Mouse (Mus musculus) embryonic facial prominence, embryonic 11.5 days (tissue): Measurements from ENCODE around the gene Shpk. TPM values are rescaled to one million over a fixed set of nuclear protein-coding genes. Genes with fewer than 3 reads are reported as not detected.

Experiments used
- ATAC-seq: fragments of 200-750 bp; cut with Nextera tagmentation; replicated peaks from 2 replicates; pipeline ENCODE4 v1.8.0; 2017; ENCODE audit warnings: low read depth; ENCODE audit not compliant: insufficient number of reproducible peaks, low FRiP score, low TSS enrichment
- DNase-seq: peaks from one replicate; pipeline ENCODE4 v3.0.0-alpha.2; 2015; ENCODE audit warnings: low spot score
- H3K27ac ChIP-seq: fragments of 300-500 bp; sonication (generic); replicated peaks from 2 replicates; pipeline ENCODE4 v1.5.1; 2014; ENCODE audit warnings: mild to moderate bottlenecking, low read depth, low read length, control low read depth
- H3K27me3 ChIP-seq: fragments of 300-500 bp; sonication (generic); 2 replicates; pipeline ENCODE4 v1.6.1; 2014; ENCODE audit warnings: mild to moderate bottlenecking, low read length, moderate library complexity, mixed read lengths; ENCODE audit not compliant: control insufficient read depth, insufficient read depth
- H3K36me3 ChIP-seq: fragments of 300-500 bp; sonication (generic); replicated peaks from 2 replicates; pipeline ENCODE4 v1.6.1; 2014; ENCODE audit warnings: low read depth, mild to moderate bottlenecking, low read length, moderate library complexity, mixed read lengths; ENCODE audit not compliant: control insufficient read depth, insufficient read depth
- H3K4me1 ChIP-seq: fragments of 300-500 bp; sonication (generic); 2 replicates; pipeline ENCODE4 v1.6.1; 2014; ENCODE audit warnings: low read length, mixed read lengths; ENCODE audit not compliant: control insufficient read depth, insufficient read depth
- H3K4me2 ChIP-seq: fragments of 300-500 bp; sonication (generic); 2 replicates; pipeline ENCODE4 v1.6.1; 2014; ENCODE audit warnings: low read depth, mild to moderate bottlenecking, control low read depth, low read length, moderate library complexity
- H3K4me3 ChIP-seq: fragments of 300-500 bp; sonication (generic); 2 replicates; pipeline ENCODE4 v1.5.1; 2014; ENCODE audit warnings: low read depth, low read length, control low read depth
- H3K9ac ChIP-seq: fragments of 300-500 bp; sonication (generic); replicated peaks from 2 replicates; pipeline ENCODE4 v1.6.1; 2014; ENCODE audit warnings: mild to moderate bottlenecking, control low read depth, low read length
- H3K9me3 ChIP-seq: fragments of 300-500 bp; sonication (generic); replicated peaks from 2 replicates; pipeline ENCODE4 v1.6.1; 2016; ENCODE audit warnings: mild to moderate bottlenecking, low read length, inconsistent platforms, mixed read lengths; ENCODE audit not compliant: control insufficient read depth
- WGBS: fragments of 180-500 bp; shearing (Covaris S2); extraction: QIAGEN DNeasy Blood & Tissue Kit; methylation state at CpG from one replicate; pipeline ENCODE4 v1.1.7; 2014; 5-methylcytosine and 5-hydroxymethylcytosine counted together
- polyA plus RNA-seq: library from polyadenylated mRNA; unstranded; fragments of >200 nt; fragmentation: Nextera tagmentation; extraction: Ambion mirVana; gene quantifications from 2 replicates; pipeline ENCODE4 v1.2.1, GENCODE M21; 2014

The Shpk gene
- polyA plus RNA-seq, 1 experiment from 2014 or later, result 1.0 TPM

DNA sequence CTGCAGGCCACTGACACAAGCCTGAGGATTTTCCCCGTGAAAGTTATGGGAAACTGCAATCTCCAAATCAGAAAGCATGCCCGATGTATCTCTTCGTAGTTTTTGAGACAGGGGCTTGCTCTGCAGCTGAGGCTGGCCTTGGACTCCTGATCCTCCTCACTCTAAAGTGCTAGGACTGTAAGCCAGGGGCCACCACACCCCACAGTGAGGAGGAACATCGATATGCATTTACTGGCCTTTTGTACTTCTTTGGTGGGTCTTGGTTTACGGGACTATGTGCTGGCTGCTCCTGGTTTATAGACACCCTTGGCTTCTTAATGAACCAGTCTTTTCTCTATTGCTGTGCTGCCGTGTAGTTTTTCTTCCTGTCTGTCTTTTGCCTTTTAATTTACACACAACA, 42.9 kb downstream of the Shpk start:
- DNase-seq (no peak), ATAC-seq (no peak)
- Histone ChIP-seq H3K9ac (no peak overlapping the region), H3K4me2 (no peak overlapping the region), H3K4me3 (no peak overlapping the region), H3K36me3 (no peaks in the 10 kb centered on the region), H3K9me3 (no peaks in the 10 kb centered on the region), H3K27me3 (no peaks in the 10 kb centered on the region), H3K4me1 (no peaks in the 10 kb centered on the region), H3K27ac (no peak overlapping the region)
- WGBS, result 85% methylated on average over 6 of the region's 6 CpGs

DNA sequence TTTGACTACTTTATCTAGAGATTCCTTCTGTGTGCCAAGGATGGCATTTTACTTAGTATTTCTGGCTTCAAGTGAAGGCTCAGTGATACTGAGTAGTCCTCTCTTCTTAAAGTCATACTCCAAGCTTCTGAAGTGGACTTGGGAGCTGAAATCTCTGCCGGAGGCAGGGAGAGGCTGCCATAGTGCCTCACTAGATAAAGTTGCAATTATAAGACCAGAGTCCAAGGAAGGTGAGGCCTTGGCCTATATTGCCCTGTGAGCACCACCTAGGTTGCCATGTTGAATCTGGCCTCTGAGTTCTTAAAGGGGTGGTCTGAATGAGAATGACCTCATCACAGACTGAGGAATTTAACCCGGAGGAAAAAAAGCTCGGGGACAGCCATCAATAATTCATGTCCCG, 43.5 kb downstream of the Shpk start:
- Histone ChIP-seq H3K9me3 (no peaks in the 10 kb centered on the region), H3K27ac (no peak overlapping the region), H3K4me1 (no peaks in the 10 kb centered on the region), H3K9ac (no peak overlapping the region), H3K36me3 (no peaks in the 10 kb centered on the region), H3K4me2 (no peak overlapping the region), H3K4me3 (no peak overlapping the region), H3K27me3 (no peaks in the 10 kb centered on the region)
- ATAC-seq (no peak), DNase-seq (no peak)
- 91% methylated on average over 4 of the region's 4 CpGs for whole genome bisulfite sequencing

DNA sequence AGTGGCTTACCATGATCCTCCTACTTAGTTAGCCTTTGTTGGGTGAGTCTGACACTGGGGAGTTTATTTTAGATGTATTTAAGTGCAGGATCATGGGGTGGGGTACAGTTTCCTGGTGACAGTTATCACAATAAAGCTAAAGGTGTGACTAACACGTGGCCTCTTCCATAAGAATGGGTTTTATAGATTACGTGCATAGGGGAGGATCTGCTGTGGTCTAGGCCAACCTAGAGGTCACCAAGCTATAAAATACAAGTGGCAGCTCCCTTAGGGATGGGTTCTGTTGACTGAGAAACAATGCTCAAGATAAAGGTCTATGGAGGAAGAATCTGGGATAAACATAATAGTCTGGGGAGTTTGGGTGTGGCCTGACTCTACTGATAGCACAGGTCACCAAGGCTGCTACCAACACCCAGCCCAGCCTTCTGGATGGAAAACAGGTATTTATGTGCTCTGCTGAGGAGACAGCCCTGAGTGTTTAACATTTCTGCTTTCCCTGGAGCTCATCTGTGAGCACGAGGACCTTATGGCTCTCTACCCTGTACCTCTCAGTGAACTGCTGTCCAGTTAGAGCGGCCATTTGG, 58.2 kb downstream of the Shpk start:
- no peaks in the 10 kb centered on the region for H3K27me3 ChIP-seq
- 76% methylated on average over 4 of the region's 4 CpGs for WGBS

DNA sequence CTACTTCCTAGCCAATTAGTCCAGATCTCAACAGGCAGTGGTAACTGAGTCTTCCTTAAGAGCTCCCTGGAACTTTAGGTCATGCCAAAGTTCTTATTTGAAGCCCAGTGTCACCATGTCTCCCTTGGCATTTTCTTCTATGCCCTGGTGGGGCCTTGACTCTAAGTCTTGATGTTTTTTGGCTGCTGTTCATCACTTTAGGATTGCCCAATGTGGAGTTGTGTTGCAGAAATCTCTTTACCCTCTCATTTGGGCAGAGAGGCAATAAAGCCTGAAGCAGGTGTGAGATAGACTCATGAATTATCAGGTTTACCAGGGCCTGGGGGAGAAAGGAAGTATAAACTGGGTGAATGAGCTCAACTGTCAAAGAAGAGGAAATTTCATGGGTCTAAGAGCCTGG, 59.4 kb downstream of the Shpk start:
- H3K4me3 ChIP-seq, result no peak overlapping the region
- ATAC-seq (no peak), DNase-seq (no peak)
- H3K9ac ChIP-seq, result no peak overlapping the region
- H3K4me2 ChIP-seq, result no peak overlapping the region
- no peaks in the 10 kb centered on the region for H3K27me3 ChIP-seq
- no peak overlapping the region for H3K27ac ChIP-seq
- no peaks in the 10 kb centered on the region for H3K36me3 ChIP-seq
- H3K4me1 ChIP-seq, result no peaks in the 10 kb centered on the region
- H3K9me3 ChIP-seq, result no peaks in the 10 kb centered on the region

More for the DNA sequence above, 58.2 kb downstream of the Shpk start:
- Histone ChIP-seq H3K36me3 (no peaks in the 10 kb centered on the region), H3K4me3 (no peak overlapping the region), H3K27ac (no peak overlapping the region), H3K9ac (no peak overlapping the region), H3K4me1 (no peaks in the 10 kb centered on the region), H3K9me3 (no peaks in the 10 kb centered on the region), H3K4me2 (no peak overlapping the region)
- ATAC-seq (no peak), DNase-seq (no peak)

DNA sequence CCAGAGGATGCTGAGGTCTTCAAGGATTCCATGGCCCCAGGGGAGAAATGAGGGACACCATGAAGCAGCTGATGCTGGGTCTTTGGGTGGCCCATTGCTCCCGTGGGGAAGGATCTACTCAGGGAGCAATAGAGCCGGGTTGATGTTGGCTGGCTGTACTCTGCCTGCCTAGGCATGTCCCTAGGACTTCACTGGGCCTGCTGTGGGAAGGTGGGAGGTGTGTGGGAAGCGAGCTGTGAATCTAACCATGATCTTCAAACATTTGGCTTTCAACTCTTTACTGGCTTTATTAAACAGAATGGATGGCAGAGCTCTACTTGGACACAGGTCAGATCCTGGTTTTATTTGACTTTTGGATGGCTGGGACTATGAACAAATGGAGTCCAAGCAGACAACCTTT, 61.2 kb downstream of the Shpk start:
- Histone ChIP-seq H3K4me3 (no peak overlapping the region), H3K4me1 (no peaks in the 10 kb centered on the region), H3K27me3 (no peaks in the 10 kb centered on the region), H3K9ac (no peak overlapping the region), H3K4me2 (no peak overlapping the region), H3K36me3 (no peaks in the 10 kb centered on the region), H3K9me3 (no peaks in the 10 kb centered on the region), H3K27ac (no peak overlapping the region)
- 81% methylated on average over 3 of the region's 3 CpGs for WGBS
- no peak for ATAC-seq
- no peak for DNase-seq

DNA sequence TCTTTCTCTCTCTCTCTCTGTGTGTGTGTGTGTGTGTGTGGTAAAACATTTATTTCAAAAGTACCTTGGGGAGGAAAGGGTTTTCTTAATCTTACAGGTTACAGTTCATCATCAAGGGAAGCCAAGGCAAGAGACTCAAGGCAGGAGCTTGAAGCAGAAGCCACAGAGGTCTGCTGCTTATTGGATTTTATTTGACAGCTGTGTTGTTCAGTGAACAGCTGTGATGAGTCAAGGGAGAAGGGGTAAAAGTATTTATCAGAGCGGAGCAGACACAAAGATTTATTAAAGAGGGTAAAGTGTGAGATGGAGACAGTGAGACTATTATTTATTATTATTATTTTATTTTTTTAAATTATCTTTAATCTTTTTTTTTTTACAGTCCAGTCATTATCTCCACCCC, 62.1 kb downstream of the Shpk start:
- Histone ChIP-seq H3K36me3 (no peaks in the 10 kb centered on the region), H3K9me3 (no peaks in the 10 kb centered on the region), H3K4me1 (no peaks in the 10 kb centered on the region), H3K4me2 (no peak overlapping the region), H3K27me3 (no peaks in the 10 kb centered on the region), H3K4me3 (no peak overlapping the region), H3K27ac (no peak overlapping the region), H3K9ac (no peak overlapping the region)
- DNase-seq (no peak), ATAC-seq (no peak)
- 84% methylated on average over 1 of the region's 1 CpGs for WGBS

DNA sequence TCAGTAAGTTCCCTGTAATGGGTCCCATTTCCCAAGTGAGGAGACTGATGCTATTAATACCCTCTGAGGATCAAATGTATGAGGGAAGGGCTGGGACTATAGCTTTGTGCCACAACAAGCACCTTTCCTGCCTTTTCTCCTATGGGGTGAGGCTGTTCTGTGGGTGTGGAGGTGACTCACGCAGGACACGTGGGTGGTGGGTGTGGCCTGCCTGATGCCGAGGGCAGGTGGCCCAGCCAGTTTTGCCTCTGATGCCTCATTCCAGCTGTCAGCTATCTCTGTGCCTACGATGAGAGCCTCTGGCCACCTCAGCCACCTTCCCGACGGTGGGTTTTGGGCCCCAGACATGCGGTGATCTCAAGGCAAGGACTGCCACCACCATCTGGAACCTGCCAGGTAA, 68.0 kb downstream of the Shpk start, which contains the start of gene Trpv3:
Gene Trpv3 (plus strand): TSS at position 122 of the 400 bp plus-strand sequence.
- H3K36me3 ChIP-seq, result no peaks in the 10 kb centered on the region
- no peak for ATAC-seq
- H3K4me3 ChIP-seq, result no peak within 1 kb of the TSS
- H3K4me2 ChIP-seq, result no peak within 1 kb of the TSS
- no peak within 1 kb of the TSS for H3K27ac ChIP-seq
- H3K4me1 ChIP-seq, result no peaks in the 10 kb centered on the region
- H3K27me3 ChIP-seq, result no peaks in the 10 kb centered on the region
- DNase-seq, result no peak
- WGBS, result 80% methylated on average over 7 of the region's 7 CpGs
- H3K9ac ChIP-seq, result no peak within 1 kb of the TSS
- H3K9me3 ChIP-seq, result no peaks in the 10 kb centered on the region
